Mouse (Mus musculus) layer of hippocampus, adult 8-10 months (tissue): ENCODE measurements around the gene Hist1h1d. TPM values are rescaled to one million over a fixed set of nuclear protein-coding genes. Genes with fewer than 3 reads are reported as not detected.
"Not testable (repeated sequence)": the region's sequence is repeated elsewhere in the genome, so short reads cannot be mapped to it uniquely, and the experiment has no call there.

Source experiments
- DNase-seq, 2 experiments: peaks; one replicate each; pipeline ENCODE4 v3.0.0; 2022; ENCODE audit warnings: low spot score in 2 of 2
- total RNA-seq, 4 experiments: library from RNA; stranded (reverse); gene quantifications; 2 replicates each; pipeline ENCODE4 v1.2.4; 2022

The Hist1h1d gene
- total RNA-seq, 4 experiments from 2014 or later: 2.5 to 3.3 (median 2.8) TPM

GRCm38 (mm10) chr13:23529480-23530165 is 23.4 kb upstream of the Hist1h1d start:
- DNase-seq: no peak

DNA sequence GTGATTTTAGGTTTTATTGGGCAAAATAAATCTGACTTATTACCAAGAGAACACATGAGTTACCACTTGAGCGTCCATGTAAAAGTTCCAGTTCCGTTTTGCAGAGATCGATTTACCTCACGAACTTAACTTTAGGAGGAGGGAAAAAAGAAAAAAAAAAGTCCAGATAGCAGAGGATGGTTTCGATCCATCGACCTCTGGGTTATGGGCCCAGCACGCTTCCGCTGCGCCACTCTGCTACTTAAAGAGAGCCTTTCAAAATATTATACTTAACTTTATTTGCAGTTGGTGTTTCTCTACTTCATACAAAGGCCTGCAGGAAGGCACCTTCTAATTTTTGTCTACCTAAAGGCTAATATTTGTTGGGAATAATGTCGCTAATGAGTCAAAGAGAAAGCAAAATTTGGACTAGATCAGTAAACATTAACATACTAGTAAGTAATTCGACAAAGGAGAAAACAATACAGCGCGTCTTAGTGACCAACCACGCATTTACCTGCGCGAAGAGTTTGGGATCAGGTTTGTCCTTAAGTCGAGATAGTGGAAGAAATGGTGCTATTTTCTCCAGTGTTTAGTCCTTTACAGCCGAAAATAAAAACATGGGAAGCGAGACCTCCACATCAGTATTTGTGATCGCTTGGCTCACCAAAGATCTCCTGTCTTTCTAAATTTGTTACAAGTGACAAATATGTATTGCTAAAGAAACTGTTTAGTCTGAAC is 22.7 kb upstream of the Hist1h1d start:
- DNase-seq: peak; percentile 65 to 78

- peak; percentile 97 for DNase-seq
Observed at GRCm38 (mm10) chr13:23530901-23531875, 21.9 kb upstream of the Hist1h1d start, which contains the start of gene Hist1h4h. Hist1h4h (plus strand) TSS chr13:23531050.

DNA sequence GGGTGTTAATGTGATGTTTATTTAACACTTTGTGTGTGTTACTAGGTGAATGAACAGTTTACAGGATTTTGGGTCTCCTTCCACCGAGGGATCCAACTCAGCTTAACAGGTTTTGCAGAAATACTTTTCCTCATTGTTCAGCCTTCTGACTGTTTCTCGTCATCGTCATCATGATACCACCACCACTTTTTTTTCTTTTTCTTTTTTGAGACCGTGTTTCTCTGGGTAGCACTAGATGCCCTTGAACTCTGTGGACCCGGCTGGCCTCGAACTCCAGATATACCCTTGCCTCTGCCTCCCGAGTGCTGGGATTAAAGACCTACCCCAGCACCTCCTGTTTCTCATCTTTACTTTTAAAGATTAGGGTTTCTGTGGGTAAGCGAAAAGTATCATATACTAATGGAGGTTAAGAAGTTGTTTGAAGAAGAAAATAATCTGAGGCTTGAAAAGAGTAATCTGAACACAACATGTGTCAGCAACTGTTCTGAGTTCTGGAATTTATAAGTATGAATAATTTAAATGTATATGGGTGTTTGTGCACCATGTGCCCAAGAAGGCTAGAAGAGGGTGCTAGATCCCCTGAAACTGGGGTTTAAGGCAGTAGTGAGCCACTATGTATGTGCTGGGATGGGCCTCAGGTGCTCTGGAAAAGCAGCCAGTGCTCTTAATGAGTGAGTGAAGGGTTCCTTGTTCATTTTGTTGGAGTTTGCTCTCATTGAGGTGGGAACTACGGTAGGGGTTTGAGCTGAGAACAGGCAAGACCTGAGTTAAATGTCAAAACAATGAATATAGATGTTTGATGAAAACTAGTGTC is 20.6 kb upstream of the Hist1h1d start:
- DNase-seq: no peak

GRCm38 (mm10) chr13:23533560-23534367 is 19.3 kb upstream of the Hist1h1d start, which contains the start of gene Hist1h2af:
Hist1h2af (plus strand) TSS chr13:23533906.
- peak; percentile 72 to 78 for DNase-seq

DNA sequence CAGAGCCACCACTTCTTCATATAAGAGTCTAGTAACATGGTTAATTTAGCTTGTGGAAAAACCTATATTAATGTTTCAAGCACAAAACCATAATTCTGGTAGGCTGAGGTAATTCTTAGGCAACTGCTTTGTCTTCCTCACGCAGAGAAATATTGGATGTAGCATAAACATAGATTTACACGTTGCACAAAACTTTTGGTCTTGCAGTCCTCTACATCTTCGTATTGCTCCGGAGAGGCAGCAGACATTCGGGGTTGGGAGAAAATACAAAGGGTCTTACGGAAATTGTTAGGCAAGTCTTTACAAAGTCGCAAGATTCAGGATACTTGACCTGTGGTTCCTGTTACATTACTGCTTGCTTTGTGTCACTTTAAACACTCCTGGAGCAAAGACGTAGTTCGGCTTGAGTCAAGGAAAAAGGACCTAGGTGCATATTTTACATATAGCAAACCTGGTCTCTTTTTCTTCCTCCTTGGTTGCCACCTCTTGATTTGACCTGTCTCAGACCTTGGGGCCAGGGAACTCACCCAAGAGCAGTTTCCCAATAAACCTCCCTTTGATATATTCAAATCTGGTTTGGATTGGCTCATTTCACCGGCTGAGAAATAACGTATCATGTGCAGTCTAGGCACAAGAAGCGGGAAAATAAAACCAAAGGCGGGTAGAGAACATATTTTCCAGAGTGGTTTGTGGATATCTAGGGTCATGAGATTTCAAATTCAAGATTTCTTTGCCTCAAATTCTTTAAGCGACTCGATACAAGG is 18.5 kb upstream of the Hist1h1d start:
- no peak for DNase-seq

DNA sequence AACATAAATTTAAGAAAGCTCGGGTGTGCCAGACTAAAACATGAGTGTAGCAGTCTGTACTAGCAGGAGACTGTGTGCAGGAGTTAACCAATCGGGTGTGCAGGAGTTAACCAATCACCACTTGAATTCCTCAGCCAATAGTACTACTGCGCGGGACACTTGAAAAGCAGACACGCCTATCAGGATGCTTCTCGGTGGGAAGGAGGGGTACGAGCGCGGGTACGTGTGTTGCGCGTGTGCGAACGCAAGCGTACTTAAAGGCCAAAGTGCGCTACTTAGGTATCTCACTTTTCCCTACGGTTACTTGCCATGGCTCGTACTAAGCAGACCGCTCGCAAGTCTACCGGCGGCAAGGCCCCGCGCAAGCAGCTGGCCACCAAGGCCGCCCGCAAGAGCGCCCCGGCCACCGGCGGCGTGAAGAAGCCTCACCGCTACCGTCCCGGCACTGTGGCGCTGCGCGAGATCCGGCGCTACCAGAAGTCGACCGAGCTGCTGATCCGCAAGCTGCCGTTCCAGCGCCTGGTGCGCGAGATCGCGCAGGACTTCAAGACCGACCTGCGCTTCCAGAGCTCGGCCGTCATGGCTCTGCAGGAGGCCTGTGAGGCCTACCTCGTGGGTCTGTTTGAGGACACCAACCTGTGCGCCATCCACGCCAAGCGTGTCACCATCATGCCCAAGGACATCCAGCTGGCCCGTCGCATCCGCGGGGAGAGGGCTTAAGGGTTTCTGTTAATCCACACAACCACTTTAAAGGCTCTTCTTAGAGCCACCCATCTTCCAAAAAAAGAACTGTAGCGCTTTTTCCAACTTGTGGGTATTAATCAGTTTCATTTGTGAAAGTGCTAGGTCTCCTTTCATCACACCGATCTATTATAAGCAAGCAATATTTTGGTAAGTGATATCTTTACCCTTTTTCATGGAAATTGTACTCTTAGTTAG is 17.7 kb upstream of the Hist1h1d start, which contains the start of gene Hist1h3g:
Hist1h3g (plus strand) TSS at position 286 of the 939 bp plus-strand sequence.
- peak; percentile 91 to 92 for DNase-seq

DNA sequence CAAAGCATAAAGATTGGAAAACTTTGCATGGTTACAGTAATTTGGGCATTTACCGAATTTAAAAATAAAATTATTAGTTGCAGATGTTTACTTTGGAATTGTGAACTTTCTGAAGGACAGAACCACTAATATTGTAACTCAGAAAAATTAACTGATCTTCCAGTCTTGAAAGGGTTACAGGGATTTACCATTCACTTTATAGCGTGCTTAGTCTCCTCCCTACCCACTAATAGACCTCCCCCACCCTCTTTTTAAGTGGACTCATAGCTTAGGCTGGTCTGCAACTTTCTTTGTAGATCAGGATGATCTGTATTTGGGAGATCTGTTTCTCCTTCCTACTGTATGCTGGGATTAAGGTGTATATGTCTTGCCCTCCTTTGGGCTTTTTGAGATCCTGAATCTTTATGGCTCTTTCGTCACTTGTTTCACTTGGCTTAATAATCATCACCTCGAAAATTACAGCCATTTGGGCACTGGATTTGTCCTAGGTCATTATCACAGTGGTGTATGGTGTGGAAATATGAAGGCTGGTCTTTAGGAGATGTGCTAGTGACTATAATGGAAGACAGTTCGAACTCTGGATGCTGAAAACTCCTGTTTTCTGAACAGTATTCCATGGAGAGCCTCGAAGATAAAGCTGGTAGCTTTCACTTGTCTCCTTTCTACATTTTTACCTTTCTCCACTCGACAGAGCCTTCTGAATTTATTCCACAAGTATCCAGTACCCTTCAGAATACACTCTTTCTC is 16.8 kb upstream of the Hist1h1d start:
- DNase-seq: no peak

DNA sequence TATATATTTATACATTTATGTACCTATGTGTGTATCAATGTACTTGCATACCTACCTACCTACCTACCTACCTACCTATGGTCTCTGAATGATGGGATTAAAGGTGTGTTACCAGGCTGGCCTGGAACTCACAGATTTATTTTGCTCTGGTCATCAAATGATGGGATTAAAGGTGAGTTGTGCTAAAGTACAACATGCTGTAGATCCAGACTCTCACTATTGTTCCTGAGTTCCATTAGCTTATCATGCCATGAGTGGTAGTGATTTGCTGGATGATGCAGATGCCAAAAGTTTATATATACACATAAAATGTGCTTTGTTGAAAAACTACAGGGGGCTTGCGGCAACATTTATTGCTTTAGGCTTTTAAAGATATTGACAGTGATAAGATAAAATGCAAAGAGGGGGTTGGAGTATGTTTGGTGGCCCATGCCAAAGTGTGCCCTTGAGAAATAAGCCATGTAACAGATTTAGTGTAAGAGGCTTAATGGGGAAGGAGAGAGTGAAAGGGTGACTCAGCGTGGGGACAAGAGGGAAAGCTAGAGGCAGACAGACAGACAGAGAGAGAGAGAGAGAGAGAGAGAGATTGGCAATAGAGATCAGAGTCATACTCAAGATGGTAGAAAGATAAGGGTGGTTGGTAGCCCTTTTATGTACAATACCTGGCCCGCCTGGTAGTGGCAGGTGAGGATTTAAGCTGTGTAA is 15.9 kb upstream of the Hist1h1d start:
- DNase-seq: no peak

DNA sequence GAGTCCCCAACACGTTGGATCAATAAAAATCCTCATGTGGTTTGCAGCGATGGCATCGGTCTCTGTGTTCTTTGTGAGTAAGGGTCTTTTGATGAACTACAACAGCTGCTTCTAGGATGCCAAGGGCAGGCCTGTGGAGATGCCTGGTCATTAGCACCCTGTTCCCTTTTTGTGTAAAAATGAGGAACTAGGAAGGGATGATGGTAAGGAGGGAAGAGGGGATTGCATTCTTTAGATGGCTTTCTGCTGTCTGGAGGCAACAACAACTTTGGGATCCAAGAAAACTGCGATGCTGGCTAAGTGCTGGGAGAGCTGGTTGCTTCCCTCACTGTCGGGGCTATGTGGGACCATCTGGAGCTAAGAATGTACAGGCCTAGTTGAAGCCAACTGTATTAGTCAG is 14.8 kb upstream of the Hist1h1d start:
- no peak for DNase-seq

- not testable (repeated sequence) for DNase-seq
Observed at GRCm38 (mm10) chr13:23539821-23540220, 13.2 kb upstream of the Hist1h1d start.

DNA sequence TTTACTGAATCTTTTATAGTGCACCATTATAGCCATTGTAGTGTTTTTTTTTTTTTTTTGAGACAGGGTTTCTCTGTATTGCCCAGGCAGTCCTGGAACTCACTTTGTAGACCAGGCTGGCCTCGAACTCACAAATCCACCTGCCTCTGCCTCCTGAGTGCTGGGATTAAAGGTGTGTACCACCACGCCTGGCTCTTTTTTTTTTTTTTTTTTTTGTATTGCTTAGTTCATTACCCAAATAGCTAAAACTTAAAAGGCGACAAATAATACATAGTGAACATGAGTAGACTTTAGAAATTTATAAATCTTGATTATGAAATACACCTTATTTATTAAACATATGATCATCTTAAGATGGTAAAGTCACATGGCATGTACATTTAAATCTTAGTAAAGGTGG is 11.6 kb upstream of the Hist1h1d start:
- DNase-seq: no peak

DNA sequence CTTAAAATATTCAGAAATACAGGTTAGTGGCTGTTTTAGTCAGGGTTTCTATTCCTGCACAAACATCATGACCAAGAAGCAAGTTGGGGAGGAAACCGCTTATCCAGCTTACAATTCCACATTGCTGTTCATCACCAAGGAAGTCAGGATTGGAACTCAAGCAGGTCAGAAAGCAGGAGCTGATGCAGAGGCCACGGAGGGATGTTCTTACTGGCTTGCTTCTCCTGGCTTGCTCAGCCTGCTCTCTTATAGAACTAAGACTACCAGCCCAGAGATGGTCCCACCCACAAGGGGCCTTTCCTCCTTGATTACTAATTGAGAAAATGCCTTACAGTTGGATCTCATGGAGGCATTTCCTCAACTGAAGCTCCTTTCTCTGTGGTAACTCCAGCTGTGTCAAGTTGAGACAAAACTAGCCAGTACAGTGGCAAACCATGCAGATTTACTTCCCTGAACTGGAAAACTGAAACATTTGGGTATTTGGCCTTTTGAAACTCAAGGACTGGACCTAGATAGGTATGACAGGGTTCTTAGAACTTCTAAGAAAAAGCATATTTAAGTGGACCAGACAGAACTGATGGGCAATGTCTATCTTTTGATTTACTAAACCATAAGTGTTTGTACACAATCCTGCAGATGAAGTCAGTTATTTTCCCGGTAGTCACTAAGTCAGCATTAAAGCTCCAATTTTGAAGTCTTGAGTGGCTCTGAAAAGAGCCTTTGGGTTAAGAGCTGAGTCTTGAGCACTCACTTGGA is 10.7 kb upstream of the Hist1h1d start:
- DNase-seq: not testable (repeated sequence)

DNA sequence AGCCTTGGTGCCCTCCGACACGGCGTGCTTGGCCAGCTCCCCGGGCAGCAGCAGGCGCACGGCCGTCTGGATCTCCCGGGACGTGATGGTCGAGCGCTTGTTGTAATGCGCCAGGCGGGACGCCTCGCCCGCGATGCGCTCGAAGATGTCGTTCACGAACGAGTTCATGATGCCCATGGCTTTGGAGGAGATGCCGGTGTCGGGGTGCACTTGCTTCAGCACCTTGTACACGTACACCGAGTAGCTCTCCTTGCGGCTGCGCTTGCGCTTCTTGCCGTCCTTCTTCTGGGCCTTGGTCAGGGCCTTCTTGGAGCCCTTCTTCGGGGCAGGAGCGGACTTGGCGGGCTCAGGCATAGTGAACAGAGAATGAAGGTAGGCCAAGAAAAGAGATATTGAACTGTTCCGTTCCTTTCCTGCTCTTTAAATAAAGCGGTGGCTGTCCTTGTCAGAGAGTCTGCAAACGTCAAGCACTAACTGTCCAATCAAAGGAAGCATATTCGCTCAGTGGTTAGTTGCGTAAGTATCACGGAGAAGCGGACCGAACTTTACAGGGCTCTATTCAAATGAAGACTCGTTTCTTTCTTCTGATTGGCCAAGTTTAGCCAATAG is 10.0 kb upstream of the Hist1h1d start, which contains the start of gene Hist1h2bh:
Hist1h2bh (minus strand) TSS at position 394 of the 609 bp plus-strand sequence.
- peak; percentile 73 to 87 for DNase-seq
